Mouse (Mus musculus) neural tube, embryonic 14.5 days (tissue): ENCODE results near the gene Fxyd1. TPM values are rescaled to one million over a fixed set of nuclear protein-coding genes. Genes with fewer than 3 reads are reported as not detected.
A peak's percentile ranks its signal among the peaks of the same experiment; 100 is the strongest.

Experiments used
- ATAC-seq: fragments of 200-750 bp; cut with Nextera tagmentation; 2 replicates; pipeline ENCODE4 v1.8.0; 2017; ENCODE audit warnings: low read depth, mild to moderate bottlenecking, moderate TSS enrichment, moderate library complexity
- H3K27ac ChIP-seq: fragments of 300-500 bp; sonication (generic); 2 replicates; pipeline ENCODE4 v1.5.1; 2014; ENCODE audit warnings: low read depth, mild to moderate bottlenecking, control low read depth, low read length, moderate library complexity, mixed read lengths
- H3K27me3 ChIP-seq: fragments of 300-500 bp; sonication (generic); 2 replicates; pipeline ENCODE4 v1.6.1; 2014; ENCODE audit warnings: low read length; ENCODE audit not compliant: control insufficient read depth, insufficient read depth
- H3K36me3 ChIP-seq: fragments of 300-500 bp; sonication (generic); 2 replicates; pipeline ENCODE4 v1.6.1; 2014; ENCODE audit warnings: low read length, mixed read lengths; ENCODE audit not compliant: control insufficient read depth, insufficient read depth
- H3K4me1 ChIP-seq: fragments of 300-500 bp; sonication (generic); 2 replicates; pipeline ENCODE4 v1.6.1; 2014; ENCODE audit warnings: low read length; ENCODE audit not compliant: control insufficient read depth, insufficient read depth
- H3K4me2 ChIP-seq: fragments of 300-500 bp; sonication (generic); 2 replicates; pipeline ENCODE4 v1.6.1; 2014; ENCODE audit warnings: mild to moderate bottlenecking, low read depth, low read length, control low read depth
- H3K4me3 ChIP-seq: fragments of 300-500 bp; sonication (generic); 2 replicates; pipeline ENCODE4 v1.5.1; 2014; ENCODE audit warnings: low read depth, low read length, control low read depth, mixed read lengths
- H3K9ac ChIP-seq: fragments of 300-500 bp; sonication (generic); replicated peaks from 2 replicates; pipeline ENCODE4 v1.6.1; 2014; ENCODE audit warnings: low read depth, mild to moderate bottlenecking, control low read depth, low read length, mixed read lengths
- H3K9me3 ChIP-seq: fragments of 300-500 bp; sonication (generic); 2 replicates; pipeline ENCODE4 v1.6.1; 2016; ENCODE audit warnings: low read length; ENCODE audit not compliant: control insufficient read depth
- WGBS: fragments of 180-500 bp; shearing (Covaris S2); extraction: QIAGEN DNeasy Blood & Tissue Kit; methylation state at CpG from one replicate; pipeline ENCODE4 v1.1.7; 2014; 5-methylcytosine and 5-hydroxymethylcytosine counted together
- polyA plus RNA-seq: library from polyadenylated mRNA; unstranded; fragments of >200 nt; fragmentation: Nextera tagmentation; extraction: Ambion mirVana; gene quantifications from 2 replicates; pipeline ENCODE4 v1.2.1, GENCODE M21; 2014

Gene Fxyd1
- polyA plus RNA-seq, 1 experiment from 2014 or later, result 9.6 TPM

GRCm38 (mm10) chr7:31057730-31058129 lies 731 bp upstream of the Fxyd1 start:
- no peaks in the 10 kb centered on the region for H3K9me3 ChIP-seq
- no peak overlapping the region for H3K4me3 ChIP-seq
- 0 out of 2 replicates have a peak, but pooled peaks cover 2% of the 10 kb centered on the region for H3K4me1 ChIP-seq
- no peak for ATAC-seq
- peaks cover 5% of the 10 kb centered on the region for H3K27me3 ChIP-seq
- H3K4me2 ChIP-seq, result no peak overlapping the region
- no peak overlapping the region for H3K27ac ChIP-seq
- H3K36me3 ChIP-seq, result no peaks in the 10 kb centered on the region
- no peak overlapping the region for H3K9ac ChIP-seq
- WGBS, result 78% methylated on average over 5 of the region's 5 CpGs

GRCm38 (mm10) chr7:31056448-31056847 lies 551 bp downstream of the Fxyd1 start:
- Histone ChIP-seq H3K9ac (no peak overlapping the region), H3K27ac (no peak overlapping the region), H3K9me3 (no peaks in the 10 kb centered on the region), H3K27me3 (peaks cover 15% of the 10 kb centered on the region), H3K4me2 (no peak overlapping the region), H3K4me3 (no peak overlapping the region), H3K4me1 (peaks cover 11% of the 10 kb centered on the region; the same call in 1 of the 2 replicates), H3K36me3 (no peaks in the 10 kb centered on the region)
- WGBS, result 72% methylated on average over 7 of the region's 7 CpGs
- ATAC-seq, result no peak

- no peak overlapping the region for H3K27ac ChIP-seq
Observed at GRCm38 (mm10) chr7:31055883-31056282, 1.1 kb downstream of the Fxyd1 start.

GRCm38 (mm10) chr7:31055354-31055824 lies 1.6 kb downstream of the Fxyd1 start:
- no peaks in the 10 kb centered on the region for H3K36me3 ChIP-seq
- ATAC-seq, result no peak
- H3K27ac ChIP-seq, result no peak overlapping the region
- H3K4me3 ChIP-seq, result no peak overlapping the region
- no peak overlapping the region; the same call in 1 of the 2 replicates for H3K4me2 ChIP-seq
- no peaks in the 10 kb centered on the region for H3K9me3 ChIP-seq
- no peak overlapping the region for H3K9ac ChIP-seq
- 5% methylated on average over 10 of the region's 10 CpGs for WGBS
- peaks cover 25% of the 10 kb centered on the region for H3K27me3 ChIP-seq
- H3K4me1 ChIP-seq, result peaks cover 11% of the 10 kb centered on the region; the same call in 1 of the 2 replicates

More at GRCm38 (mm10) chr7:31055883-31056282, 1.1 kb downstream of the Fxyd1 start:
- no peak for ATAC-seq
- WGBS, result 37% methylated on average over 3 of the region's 4 CpGs
- Histone ChIP-seq H3K27me3 (peaks cover 20% of the 10 kb centered on the region), H3K4me2 (no peak overlapping the region), H3K4me1 (peaks cover 11% of the 10 kb centered on the region; the same call in 1 of the 2 replicates), H3K4me3 (no peak overlapping the region), H3K9ac (no peak overlapping the region), H3K9me3 (no peaks in the 10 kb centered on the region), H3K36me3 (no peaks in the 10 kb centered on the region)

GRCm38 (mm10) chr7:31054661-31055320 lies 2.2 kb downstream of the Fxyd1 start:
- no peaks in the 10 kb centered on the region for H3K9me3 ChIP-seq
- H3K27me3 ChIP-seq, result peaks cover 25% of the 10 kb centered on the region
- no peak overlapping the region for H3K9ac ChIP-seq
- ATAC-seq, result no peak
- no peak overlapping the region for H3K4me3 ChIP-seq
- 0 out of 2 replicates have a peak overlapping the region, but pooled peaks have one; percentile 8 for H3K4me2 ChIP-seq
- WGBS, result 53% methylated on average over 11 of the region's 11 CpGs
- no peak overlapping the region for H3K27ac ChIP-seq
- H3K36me3 ChIP-seq, result no peaks in the 10 kb centered on the region
- peaks cover 11% of the 10 kb centered on the region; the same call in 1 of the 2 replicates for H3K4me1 ChIP-seq

- Histone ChIP-seq H3K4me3 (no peak overlapping the region), H3K9ac (no peak overlapping the region), H3K4me1 (peaks cover 19% of the 10 kb centered on the region; the same call in 1 of the 2 replicates), H3K36me3 (no peaks in the 10 kb centered on the region), H3K27ac (no peak overlapping the region), H3K4me2 (no peak overlapping the region), H3K9me3 (no peaks in the 10 kb centered on the region), H3K27me3 (peaks cover 27% of the 10 kb centered on the region)
- no peak for ATAC-seq
- WGBS, result 38% methylated on average over 10 of the region's 10 CpGs
Observed at GRCm38 (mm10) chr7:31053882-31054447, 3.0 kb downstream of the Fxyd1 start.

- under 1% methylated on average over 34 of the region's 34 CpGs for WGBS
Observed at GRCm38 (mm10) chr7:31052636-31053434, 4.2 kb downstream of the Fxyd1 start.

GRCm38 (mm10) chr7:31052251-31052635 lies 4.8 kb downstream of the Fxyd1 start:
- no peak for ATAC-seq
- no peaks in the 10 kb centered on the region for H3K36me3 ChIP-seq
- no peaks in the 10 kb centered on the region for H3K9me3 ChIP-seq
- H3K27ac ChIP-seq, result no peak overlapping the region
- 4% methylated on average over 22 of the region's 22 CpGs for WGBS
- peak overlapping the region; percentile 16 for H3K4me3 ChIP-seq
- H3K4me1 ChIP-seq, result peaks cover 19% of the 10 kb centered on the region; the same call in 1 of the 2 replicates
- peaks cover 27% of the 10 kb centered on the region for H3K27me3 ChIP-seq
- H3K4me2 ChIP-seq, result peak overlapping the region; percentile 31
- H3K9ac ChIP-seq, result no peak overlapping the region

More at GRCm38 (mm10) chr7:31052636-31053434, 4.2 kb downstream of the Fxyd1 start:
- no peak overlapping the region for H3K9ac ChIP-seq
- H3K36me3 ChIP-seq, result no peaks in the 10 kb centered on the region
- peak; percentile 12; the same call in 1 of the 2 replicates for ATAC-seq
- peaks cover 19% of the 10 kb centered on the region; the same call in 1 of the 2 replicates for H3K4me1 ChIP-seq
- H3K9me3 ChIP-seq, result no peaks in the 10 kb centered on the region
- peaks cover 27% of the 10 kb centered on the region for H3K27me3 ChIP-seq
- H3K4me2 ChIP-seq, result peak overlapping the region; percentile 31
- no peak overlapping the region for H3K27ac ChIP-seq
- peak overlapping the region; percentile 16 for H3K4me3 ChIP-seq
